Mouse (Mus musculus) small intestine, adult 2 months (tissue): ENCODE data around the gene St6galnac3.

ENCODE experiments used
- CTCF ChIP-seq: fragments of 200-500 bp; IDR thresholded peaks from 2 replicates; pipeline ENCODE4 v1.5.1; 2012; ENCODE audit warnings: low read depth, mild to moderate bottlenecking, control low read depth, inconsistent platforms, low read length, moderate library complexity, mixed read lengths; ENCODE audit not compliant: insufficient replicate concordance, insufficient read length; ENCODE audit errors: extremely low read depth
- POLR2A ChIP-seq: fragments of 200-500 bp; IDR thresholded peaks from 2 replicates; pipeline ENCODE4 v1.6.1; 2012; ENCODE audit warnings: low read depth, mild to moderate bottlenecking, control low read depth, inconsistent platforms, low read length, moderate library complexity

GRCm38 (mm10) chr3:153419331-153419730 lies 305.6 kb downstream of the St6galnac3 start:
- no peak for TF ChIP-seq POLR2A
- TF ChIP-seq CTCF = no peak
